Mouse (Mus musculus) kidney, adult 2 months (tissue): ENCODE measurements at regions not wholly inside any gene's neighbourhood (a gene's known extent, or its start where the extent isn't known, plus 50 kb on each side); places are given as distances from the start of the nearest gene placed in this dataset.
A peak's percentile ranks its signal among the peaks of the same experiment; 100 is the strongest.

ENCODE experiments used
- DNase-seq: peaks from one replicate; pipeline ENCODE4 v3.0.0; 2021
- H3K27ac ChIP-seq: fragments of 200-500 bp; 2 replicates; pipeline ENCODE4 v1.5.1; 2012; ENCODE audit warnings: low read depth, low read length, control low read depth, inconsistent platforms; ENCODE audit not compliant: insufficient read depth
- H3K27me3 ChIP-seq: fragments of 200-500 bp; replicated peaks from 2 replicates; pipeline ENCODE4 v1.6.1; 2012; ENCODE audit warnings: mild to moderate bottlenecking, moderate library complexity, low read length, inconsistent platforms; ENCODE audit not compliant: control insufficient read depth, insufficient read depth
- H3K36me3 ChIP-seq: fragments of 200-500 bp; 2 replicates; pipeline ENCODE4 v1.6.1; 2012; ENCODE audit warnings: mild to moderate bottlenecking, moderate library complexity, low read length, inconsistent platforms; ENCODE audit not compliant: control insufficient read depth, insufficient read depth
- H3K4me1 ChIP-seq: fragments of 200-500 bp; 2 replicates; pipeline ENCODE4 v1.6.1; 2011; ENCODE audit warnings: low read length; ENCODE audit not compliant: control insufficient read depth, insufficient read depth
- H3K4me3 ChIP-seq: fragments of 200-500 bp; 2 replicates; pipeline ENCODE4 v1.5.1; 2011; ENCODE audit warnings: mild to moderate bottlenecking, low read depth, low read length, control low read depth; ENCODE audit not compliant: insufficient read depth
- CTCF ChIP-seq: fragments of 200-500 bp; conservative IDR thresholded peaks from 2 replicates; pipeline ENCODE4 v1.5.1; 2011; ENCODE audit warnings: low read depth, mild to moderate bottlenecking, control low read depth, low read length, moderate library complexity, mixed read lengths; ENCODE audit not compliant: insufficient read depth, insufficient read length
- POLR2A ChIP-seq: fragments of 200-500 bp; IDR thresholded peaks from one replicate; pipeline ENCODE4 v1.6.1; 2011; ENCODE audit warnings: low read depth, low read length, control low read depth
- WGBS: fragments of 180-500 bp; shearing (Covaris S2); methylation state at CpG from one replicate; pipeline ENCODE4 v1.1.7; 2018; 5-methylcytosine and 5-hydroxymethylcytosine counted together

DNA sequence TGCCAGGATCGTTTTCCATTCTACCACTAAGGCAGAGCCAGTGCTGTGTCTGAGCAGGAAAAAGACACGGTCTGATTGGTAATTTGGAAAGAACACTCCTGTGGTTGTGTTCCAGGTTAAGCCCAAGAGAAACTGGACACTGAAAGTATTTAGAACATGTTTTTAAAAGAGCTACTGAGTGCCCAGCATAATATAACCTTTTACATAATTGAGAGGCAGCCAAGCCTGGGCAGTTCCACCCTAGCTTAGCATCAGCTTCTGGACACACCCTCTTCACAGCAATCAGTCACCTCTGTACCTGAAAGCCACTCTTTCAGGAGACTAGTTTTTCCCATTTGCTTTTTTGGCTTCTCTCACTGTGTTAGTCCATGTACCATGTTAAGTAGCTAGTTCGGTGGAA is 1379.4 kb upstream of the A1bg start:
- 58% methylated on average over 3 of the region's 3 CpGs for WGBS

GRCm38 (mm10) chr15:62301567-62301966 is 1378.8 kb upstream of the A1bg start:
- no peak overlapping the region for H3K27ac ChIP-seq
- no peak for DNase-seq
- H3K4me3 ChIP-seq: no peak overlapping the region
- H3K27me3 ChIP-seq: no peaks in the 10 kb centered on the region
- peaks cover 7% of the 10 kb centered on the region; the same call in 1 of the 2 replicates for H3K4me1 ChIP-seq
- TF ChIP-seq CTCF: no peak
- no peak for TF ChIP-seq POLR2A
- H3K36me3 ChIP-seq: no peaks in the 10 kb centered on the region
- 85% methylated on average over 3 of the region's 3 CpGs for WGBS

More for the DNA sequence above, 1379.4 kb upstream of the A1bg start:
- TF ChIP-seq CTCF (no peak), POLR2A (no peak)
- peaks cover 7% of the 10 kb centered on the region; the same call in 1 of the 2 replicates for H3K4me1 ChIP-seq
- H3K27me3 ChIP-seq: no peaks in the 10 kb centered on the region
- H3K36me3 ChIP-seq: no peaks in the 10 kb centered on the region
- no peak overlapping the region for H3K4me3 ChIP-seq
- peak overlapping the region; percentile 41; the same call in 1 of the 2 replicates for H3K27ac ChIP-seq
- DNase-seq: peak; percentile 80

- no peaks in the 10 kb centered on the region for H3K36me3 ChIP-seq
- no peaks in the 10 kb centered on the region for H3K27me3 ChIP-seq
- 98% methylated on average over 5 of the region's 5 CpGs for WGBS
- TF ChIP-seq CTCF: no peak
- no peak for TF ChIP-seq POLR2A
- H3K4me1 ChIP-seq: peaks cover 7% of the 10 kb centered on the region; the same call in 1 of the 2 replicates
- no peak for DNase-seq
- no peak overlapping the region for H3K27ac ChIP-seq
- H3K4me3 ChIP-seq: no peak overlapping the region
These were observed 1374.3 kb upstream of the A1bg start for GRCm38 (mm10) chr15:62297138-62297537.

DNA sequence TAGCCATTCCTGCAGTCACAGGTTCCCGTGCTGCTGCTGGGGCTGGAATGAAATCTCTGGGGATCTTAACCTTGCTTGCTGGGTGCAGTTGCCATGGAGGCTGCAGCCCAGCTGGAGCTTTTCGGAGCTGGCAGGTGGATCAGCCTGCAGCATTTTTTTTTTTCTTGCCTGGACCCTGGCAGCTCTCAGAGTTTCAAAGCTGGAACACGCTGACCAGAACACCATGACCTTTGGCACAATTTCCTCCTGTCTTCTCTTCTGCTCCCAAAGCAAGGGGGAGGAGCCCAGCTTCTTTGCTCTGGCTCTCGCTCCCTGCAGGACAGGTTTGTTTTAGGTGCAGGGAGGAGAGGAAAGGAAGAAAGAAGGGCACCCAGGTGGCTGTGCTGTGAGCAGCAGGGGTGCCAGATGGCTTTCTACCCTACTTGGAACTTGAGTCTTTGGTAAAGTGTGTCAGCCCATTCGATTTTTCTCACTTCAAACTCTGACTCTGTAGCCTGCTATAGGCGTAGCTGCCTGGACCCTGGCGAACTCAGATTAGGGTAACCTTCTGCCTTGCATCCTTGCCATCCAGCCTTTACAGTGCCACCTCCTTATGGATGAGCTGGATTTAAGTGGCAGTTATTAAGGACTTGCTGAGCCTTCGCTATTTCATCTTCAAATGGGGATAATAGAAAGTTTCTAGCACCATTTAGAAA is 1372.6 kb upstream of the A1bg start:
- 0 out of 2 replicates have a peak, but pooled peaks have one; percentile 18 for TF ChIP-seq CTCF
- TF ChIP-seq POLR2A: no peak
- 40% methylated on average over 8 of the region's 8 CpGs for WGBS
- H3K4me3 ChIP-seq: no peak overlapping the region
- DNase-seq: peak; percentile 96
- no peaks in the 10 kb centered on the region for H3K36me3 ChIP-seq
- no peaks in the 10 kb centered on the region for H3K27me3 ChIP-seq
- peaks cover 4% of the 10 kb centered on the region; the same call in 1 of the 2 replicates for H3K4me1 ChIP-seq
- peak overlapping the region; percentile 55 for H3K27ac ChIP-seq

GRCm38 (mm10) chr15:62294786-62295185 is 1372.0 kb upstream of the A1bg start:
- H3K27me3 ChIP-seq: no peaks in the 10 kb centered on the region
- H3K4me1 ChIP-seq: peaks cover 4% of the 10 kb centered on the region; the same call in 1 of the 2 replicates
- no peaks in the 10 kb centered on the region for H3K36me3 ChIP-seq
- H3K27ac ChIP-seq: peak overlapping the region; percentile 53
- WGBS: 18% methylated on average over 3 of the region's 3 CpGs
- TF ChIP-seq CTCF: no peak
- no peak for TF ChIP-seq POLR2A
- no peak overlapping the region for H3K4me3 ChIP-seq
- DNase-seq: no peak

GRCm38 (mm10) chr15:62292876-62293275 is 1370.1 kb upstream of the A1bg start:
- no peak for TF ChIP-seq CTCF
- TF ChIP-seq POLR2A: no peak
- DNase-seq: no peak
- Histone ChIP-seq H3K4me1 (peaks cover 4% of the 10 kb centered on the region; the same call in 1 of the 2 replicates), H3K27me3 (no peaks in the 10 kb centered on the region), H3K4me3 (no peak overlapping the region), H3K36me3 (no peaks in the 10 kb centered on the region), H3K27ac (no peak overlapping the region)
- WGBS: 78% methylated on average over 3 of the region's 3 CpGs

DNA sequence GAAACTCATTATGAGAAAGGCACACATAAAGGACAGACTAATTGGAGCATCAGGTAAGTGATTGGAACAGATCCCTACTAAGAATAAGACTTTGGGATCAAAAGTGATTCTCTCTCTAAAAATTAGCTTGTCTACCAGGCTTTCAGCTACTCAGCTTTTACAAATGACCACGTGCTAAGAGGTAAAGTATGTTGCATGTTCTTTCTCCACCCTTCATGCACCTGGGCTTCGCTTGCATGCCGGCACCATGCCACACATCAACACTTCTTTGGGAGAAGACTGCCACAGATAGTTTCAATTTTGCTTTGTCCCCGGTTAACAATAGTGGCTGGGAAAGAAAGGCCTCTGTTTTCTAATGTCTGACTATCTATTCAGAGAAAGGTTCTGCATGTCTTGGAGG is 1367.9 kb upstream of the A1bg start:
- H3K27ac ChIP-seq: no peak overlapping the region
- DNase-seq: no peak
- no peaks in the 10 kb centered on the region for H3K36me3 ChIP-seq
- no peaks in the 10 kb centered on the region for H3K27me3 ChIP-seq
- TF ChIP-seq POLR2A (no peak), CTCF (no peak)
- 95% methylated on average over 4 of the region's 4 CpGs for WGBS
- H3K4me1 ChIP-seq: peaks cover 4% of the 10 kb centered on the region; the same call in 1 of the 2 replicates
- no peak overlapping the region for H3K4me3 ChIP-seq
